Mouse (Mus musculus): ENCODE data around the gene St6galnac3. TPM values are rescaled to one million over a fixed set of nuclear protein-coding genes. Genes with fewer than 3 reads are reported as not detected.
A peak's percentile ranks its signal among the peaks of the same experiment; 100 is the strongest.

Gene St6galnac3
- total RNA-seq, 2 experiments from 2014 or later, result 20.6 to 23.3 TPM

GRCm38 (mm10) chr3:153594531-153594930 is 130.4 kb downstream of the St6galnac3 start:
- no peak for DNase-seq (ENCODE audit: low spot score in 2 of 2)

DNA sequence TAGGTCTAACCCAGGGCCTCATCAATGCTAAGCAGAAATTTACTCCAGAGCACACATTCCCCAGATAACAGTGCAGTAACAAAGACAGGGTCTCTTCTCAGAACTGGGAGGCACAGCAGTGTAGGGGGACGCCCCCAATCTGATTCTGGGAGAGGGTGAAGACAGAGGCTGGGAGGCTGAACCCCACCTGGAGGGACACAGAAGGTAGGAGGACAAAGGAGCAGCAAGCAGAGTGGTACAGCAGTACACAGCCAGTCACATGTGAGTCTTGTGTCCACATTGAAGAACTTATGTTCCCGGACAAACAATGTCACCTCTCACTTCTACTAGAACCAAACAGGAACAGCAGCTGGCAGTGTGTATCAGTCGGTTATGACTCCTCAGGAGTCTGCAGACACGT is 131.0 kb downstream of the St6galnac3 start:
- DNase-seq (ENCODE audit: low spot score in 2 of 2), result no peak

GRCm38 (mm10) chr3:153593103-153593502 is 131.9 kb downstream of the St6galnac3 start:
- no peak for DNase-seq (ENCODE audit: low spot score in 2 of 2)

GRCm38 (mm10) chr3:153587594-153587993 is 137.4 kb downstream of the St6galnac3 start:
- no peak for DNase-seq (ENCODE audit: low spot score in 2 of 2)

GRCm38 (mm10) chr3:153584836-153585235 is 140.1 kb downstream of the St6galnac3 start:
- peak in 1 of 2 experiments; percentile 53 for DNase-seq (ENCODE audit: low spot score in 2 of 2)

DNA sequence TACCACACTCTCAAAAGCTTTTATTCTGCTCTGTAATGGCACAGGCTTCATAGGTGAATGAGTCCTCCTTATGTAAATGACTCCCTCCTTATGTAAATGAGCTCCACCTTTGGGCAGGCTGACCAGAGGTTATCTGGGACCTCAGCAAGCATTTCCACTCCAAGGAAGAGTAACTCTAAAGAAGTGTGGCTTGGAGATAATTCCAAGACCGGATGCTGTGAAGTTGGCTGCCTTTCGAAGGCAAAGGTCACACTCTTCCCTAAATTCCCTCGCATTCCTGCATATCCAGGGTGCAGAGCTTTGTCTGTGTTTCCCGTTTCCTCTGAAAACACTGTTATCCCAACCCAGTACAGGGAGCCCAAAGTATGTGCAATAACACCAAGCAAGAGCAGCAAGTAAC is 142.9 kb downstream of the St6galnac3 start:
- no peak for DNase-seq (ENCODE audit: low spot score in 2 of 2)

GRCm38 (mm10) chr3:153580625-153581024 is 144.3 kb downstream of the St6galnac3 start:
- peak in 1 of 2 experiments; percentile 65 for DNase-seq (ENCODE audit: low spot score in 2 of 2)

GRCm38 (mm10) chr3:153580136-153580535 is 144.8 kb downstream of the St6galnac3 start:
- no peak for DNase-seq (ENCODE audit: low spot score in 2 of 2)

GRCm38 (mm10) chr3:153577286-153577685 is 147.7 kb downstream of the St6galnac3 start:
- no peak for DNase-seq (ENCODE audit: low spot score in 2 of 2)

- peak; percentile 73 to 90 for DNase-seq (ENCODE audit: low spot score in 2 of 2)
These were observed 153.8 kb downstream of the St6galnac3 start for GRCm38 (mm10) chr3:153571152-153571551.

- no peak for DNase-seq (ENCODE audit: low spot score in 2 of 2)
These were observed 156.2 kb downstream of the St6galnac3 start for GRCm38 (mm10) chr3:153568815-153569214.

- DNase-seq (ENCODE audit: low spot score in 2 of 2), result peak in 1 of 2 experiments; percentile 64
These were observed 157.1 kb downstream of the St6galnac3 start for GRCm38 (mm10) chr3:153567913-153568312.

- DNase-seq (ENCODE audit: low spot score in 2 of 2), result no peak
These were observed 157.5 kb downstream of the St6galnac3 start for GRCm38 (mm10) chr3:153567512-153567911.

- DNase-seq (ENCODE audit: low spot score in 2 of 2), result no peak
These were observed 158.9 kb downstream of the St6galnac3 start for GRCm38 (mm10) chr3:153566100-153566499.

GRCm38 (mm10) chr3:153560897-153561296 is 164.1 kb downstream of the St6galnac3 start:
- DNase-seq (ENCODE audit: low spot score in 2 of 2), result no peak

- DNase-seq (ENCODE audit: low spot score in 2 of 2), result no peak
These were observed 165.4 kb downstream of the St6galnac3 start for GRCm38 (mm10) chr3:153559586-153559985.

- DNase-seq (ENCODE audit: low spot score in 2 of 2), result no peak
These were observed 168.4 kb downstream of the St6galnac3 start for GRCm38 (mm10) chr3:153556621-153557020.

DNA sequence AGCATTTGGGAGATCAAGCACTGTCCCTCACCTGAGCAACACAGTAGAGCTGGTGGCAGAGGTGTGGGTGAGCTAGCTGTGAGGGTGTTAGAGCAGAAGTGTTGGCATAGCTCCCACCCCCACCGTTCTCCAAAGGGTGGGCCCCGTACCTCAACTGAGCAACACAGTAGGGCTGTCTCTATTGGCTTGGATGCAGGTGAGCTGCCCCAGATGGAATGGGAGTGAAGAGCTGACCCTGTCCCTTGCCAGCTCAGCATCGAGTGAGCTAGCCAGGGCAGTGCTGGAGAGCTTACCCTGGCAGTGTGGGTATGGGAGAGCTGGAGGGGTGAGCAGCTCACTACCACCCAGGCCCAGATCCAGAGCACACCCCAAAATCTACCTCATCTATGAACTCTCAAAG is 171.3 kb downstream of the St6galnac3 start:
- no peak for DNase-seq (ENCODE audit: low spot score in 2 of 2)

GRCm38 (mm10) chr3:153553226-153553625 is 171.7 kb downstream of the St6galnac3 start:
- no peak for DNase-seq (ENCODE audit: low spot score in 2 of 2)

GRCm38 (mm10) chr3:153546936-153547683 is 177.9 kb downstream of the St6galnac3 start:
- no peak for DNase-seq (ENCODE audit: low spot score in 2 of 2)

- DNase-seq (ENCODE audit: low spot score in 2 of 2), result no peak
These were observed 185.1 kb downstream of the St6galnac3 start for GRCm38 (mm10) chr3:153539851-153540250.

DNA sequence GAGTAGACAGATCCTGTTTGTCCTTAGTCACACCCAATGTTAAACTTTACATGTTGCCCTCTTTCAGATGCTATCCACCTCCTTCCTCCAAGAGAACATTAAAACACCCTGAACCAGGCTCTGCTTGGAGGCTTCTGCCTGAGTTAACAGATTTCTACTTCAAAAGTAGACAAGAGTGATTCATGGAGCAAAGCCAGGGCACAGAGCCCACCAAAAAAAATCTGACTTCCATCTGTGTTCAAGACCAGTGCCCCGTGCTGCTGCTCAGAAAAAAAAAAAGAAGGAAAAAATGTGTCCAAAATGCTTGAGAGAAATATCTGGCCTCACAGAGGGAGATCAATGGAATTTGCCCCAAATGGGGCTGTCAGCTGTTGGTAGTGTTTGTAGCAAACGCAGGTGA is 186.6 kb downstream of the St6galnac3 start:
- DNase-seq (ENCODE audit: low spot score in 2 of 2), result no peak

DNA sequence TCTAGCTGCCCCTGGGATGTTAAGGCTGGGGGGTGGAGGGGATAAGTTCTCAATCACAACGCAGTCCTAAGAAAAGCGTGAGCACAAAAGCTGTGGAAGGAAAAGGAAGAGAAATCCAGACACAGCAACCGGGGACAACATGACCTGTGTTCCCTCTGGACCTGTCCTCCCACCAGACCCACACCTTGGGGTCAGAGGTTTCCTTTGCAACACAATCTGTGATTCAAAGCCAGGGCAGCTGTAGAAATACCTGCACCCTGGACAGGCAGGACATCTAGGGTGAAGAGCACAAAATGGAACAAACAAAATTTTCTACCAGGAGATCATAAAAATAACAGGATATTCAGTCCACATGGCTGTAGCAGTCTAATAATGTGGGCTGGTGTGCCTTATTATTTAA is 187.5 kb downstream of the St6galnac3 start:
- no peak for DNase-seq (ENCODE audit: low spot score in 2 of 2)

Data from layer of hippocampus, postnatal 14 days (tissue).